Mouse (Mus musculus): Measurements from ENCODE around the gene Sprn.
"Not testable (repeated sequence)": the region's sequence is repeated elsewhere in the genome, so short reads cannot be mapped to it uniquely, and the experiment has no call there.

- TF ChIP-seq CTCF, EP300 (IDR thresholded peaks at IDR 0.05): not testable (repeated sequence)
Observed at GRCm38 (mm10) chr7:140132184-140132583, 22.5 kb downstream of the Sprn start.
